Mouse (Mus musculus) layer of hippocampus, postnatal 25 days (tissue): ENCODE measurements around the gene Kif23. TPM values are rescaled to one million over a fixed set of nuclear protein-coding genes. Genes with fewer than 3 reads are reported as not detected.

Experiments used
- total RNA-seq, 2 experiments: library from RNA; stranded (reverse); gene quantifications; 2 replicates each; pipeline ENCODE4 v1.2.3; 2021

Gene Kif23
- total RNA-seq, 2 experiments from 2014 or later, result 0.85 to 2.6 TPM

Other genes with a start within 250 kb of the Kif23 start
- 1,000 to 10,000 TPM; 1,278 to 1,525 TPM for gene Rplp1, start 32.2 kb downstream of the Kif23 start, total RNA-seq
- 1 to 10 TPM; 1.6 to 3.2 TPM for gene Paqr5, start 80.1 kb upstream of the Kif23 start, total RNA-seq
- gene Glce, start 175.9 kb upstream of the Kif23 start, total RNA-seq, result 10 to 100 TPM; 24.1 to 29.3 TPM